In genomic region chr14:34548391-34549001, GRCm38 (mm10) we compare ENCODE assay signal across 8 mouse cellular contexts. TPM values are rescaled to one million over a fixed set of nuclear protein-coding genes. Genes with fewer than 3 reads are reported as not detected.
DNase-seq lines count a peak whose midpoint lies in the region; ATAC-seq and TF ChIP-seq lines count a peak whose summit lies in the region.

No protein-coding gene starts in this region.

- H3K27me3 ChIP-seq in MEL (ENCODE audit: control insufficient read depth in 1 of 2, insufficient read depth in 2 of 2, low read length in 2 of 2), result peaks cover 0 to 3% of the 10 kb centered on the region in 2 experiments; a peak in 1 of 4 replicates
- H3K27me3 ChIP-seq in forebrain, embryonic 15.5 days, result no peaks in the 10 kb centered on the region
- H3K27me3 ChIP-seq in lung, embryonic 16.5 days (ENCODE audit: control insufficient read depth, insufficient read depth, low read depth, low read length), result peaks cover 10% of the 10 kb centered on the region

- H3K9ac ChIP-seq in MEL (ENCODE audit: control insufficient read depth, low read depth, low read length, poor library complexity, severe bottlenecking), result peak overlapping the region; percentile 74
- H3K9ac ChIP-seq in forebrain, embryonic 15.5 days (replicated peaks), result peak overlapping the region; percentile 90
- H3K9ac ChIP-seq in lung, embryonic 16.5 days (ENCODE audit: low read length), result peak overlapping the region; percentile 83

- peak; percentile 78 for DNase-seq in MEL (ENCODE audit: low read depth, low spot score)
- peak; percentile 73 for DNase-seq in heart, postnatal 4 days
- DNase-seq in layer of hippocampus, adult 2 months (ENCODE audit: low spot score in 2 of 2), result peak; percentile 30 to 40
- DNase-seq in ovary, postnatal 14 days (ENCODE audit: low spot score), result peak; percentile 58
- no peak for DNase-seq in thymus, postnatal 10 days (ENCODE audit: low spot score in 2 of 2)

- no peak for TF ChIP-seq POLR2A in MEL (IDR thresholded peaks at IDR 0.05; ENCODE audit: control insufficient read depth in 1 of 2, insufficient read depth in 1 of 2, low read depth in 1 of 2, low read length in 2 of 2, poor library complexity in 1 of 2)

- H3K79me2 ChIP-seq in MEL (ENCODE audit: control insufficient read depth, insufficient read depth, low read length, poor library complexity), result no peaks in the 10 kb centered on the region

- no peaks in the 10 kb centered on the region for H3K9me3 ChIP-seq in MEL (replicated peaks; ENCODE audit: insufficient read depth, low read length)
- H3K9me3 ChIP-seq in forebrain, embryonic 15.5 days, result no peaks in the 10 kb centered on the region
- H3K9me3 ChIP-seq in lung, embryonic 16.5 days (ENCODE audit: control insufficient read depth, low read length), result no peaks in the 10 kb centered on the region

- 0 out of 4 replicates have a peak, but pooled peaks of 1 of the 2 experiments have one; percentile 15 for TF ChIP-seq EP300 in MEL (IDR thresholded peaks at IDR 0.05; ENCODE audit: low read depth in 1 of 2, low read length in 2 of 2)

- H3K27ac ChIP-seq in MEL (ENCODE audit: control insufficient read depth, low read depth, low read length), result no peak overlapping the region
- H3K27ac ChIP-seq in brown adipose tissue, adult 24 weeks (replicated peaks; ENCODE audit: low read depth, low read length), result peak overlapping the region; percentile 69
- peak overlapping the region; percentile 85 for H3K27ac ChIP-seq in forebrain, embryonic 15.5 days (replicated peaks)
- peak overlapping the region; percentile 93 for H3K27ac ChIP-seq in layer of hippocampus, adult 2 months
- H3K27ac ChIP-seq in lung, embryonic 16.5 days (ENCODE audit: low read length), result peak overlapping the region; percentile 88

- TF ChIP-seq RAD21 in MEL (IDR thresholded peaks at IDR 0.05; ENCODE audit: low read depth, low read length), result no peak

- peak overlapping the region; percentile 53 to 86 for H3K4me3 ChIP-seq in MEL (ENCODE audit: control insufficient read depth in 1 of 2, insufficient read depth in 1 of 2, low read depth in 2 of 2, low read length in 2 of 2)
- peak overlapping the region; percentile 58 for H3K4me3 ChIP-seq in brown adipose tissue, adult 24 weeks (ENCODE audit: insufficient read depth, low read depth, low read length)
- H3K4me3 ChIP-seq in forebrain, embryonic 15.5 days, result peak overlapping the region; percentile 85
- H3K4me3 ChIP-seq in layer of hippocampus, adult 2 months, result peak overlapping the region; percentile 73
- H3K4me3 ChIP-seq in lung, embryonic 16.5 days (ENCODE audit: low read length), result peak overlapping the region; percentile 77

- ATAC-seq in forebrain, embryonic 15.5 days (replicated peaks), result peak; percentile 68
- ATAC-seq in lung, embryonic 16.5 days (ENCODE audit: low read depth), result peak; percentile 77

- H3K4me1 ChIP-seq in MEL (ENCODE audit: control insufficient read depth in 1 of 2, insufficient read depth in 2 of 2, low read length in 2 of 2), result no peaks in the 10 kb centered on the region
- H3K4me1 ChIP-seq in brown adipose tissue, adult 24 weeks (ENCODE audit: control insufficient read depth, insufficient read depth, insufficient read length, low read length), result peaks cover 5% of the 10 kb centered on the region
- peaks cover 9% of the 10 kb centered on the region for H3K4me1 ChIP-seq in forebrain, embryonic 15.5 days
- H3K4me1 ChIP-seq in lung, embryonic 16.5 days (replicated peaks; ENCODE audit: control insufficient read depth, insufficient read depth, low read length), result peaks cover 8% of the 10 kb centered on the region; the same call in 1 of the 2 replicates

- WGBS in forebrain, embryonic 15.5 days, result under 1% methylated on average over 27 of the region's 27 CpGs
- under 1% methylated on average over 27 of the region's 27 CpGs for WGBS in lung, embryonic 16.5 days

- H3K4me2 ChIP-seq in forebrain, embryonic 15.5 days (replicated peaks), result peak overlapping the region; percentile 77
- H3K4me2 ChIP-seq in lung, embryonic 16.5 days (ENCODE audit: low read depth, low read length), result peak overlapping the region; percentile 96

- TF ChIP-seq CTCF in MEL (IDR thresholded peaks at IDR 0.05 in 2 of 3, conservative IDR thresholded peaks at IDR 0.05 in 1 of 3; ENCODE audit: control insufficient read depth in 1 of 3, insufficient read depth in 1 of 3, low read depth in 2 of 3, low read length in 3 of 3, poor library complexity in 1 of 3, severe bottlenecking in 1 of 3), result no peak
- no peak for TF ChIP-seq CTCF in layer of hippocampus, adult 2 months (conservative IDR thresholded peaks at IDR 0.05)

- no peaks in the 10 kb centered on the region; a peak in 1 of 4 replicates for H3K36me3 ChIP-seq in MEL (ENCODE audit: control insufficient read depth in 1 of 2, insufficient read depth in 2 of 2, low read length in 2 of 2)
- H3K36me3 ChIP-seq in forebrain, embryonic 15.5 days, result no peaks in the 10 kb centered on the region
- no peaks in the 10 kb centered on the region for H3K36me3 ChIP-seq in lung, embryonic 16.5 days (ENCODE audit: control insufficient read depth, insufficient read depth, low read length)

TF ChIP-seq in MEL, 35 proteins besides CTCF, POLR2A, EP300 and RAD21:
- 0 out of 2 replicates have a peak, but pooled peaks have one; percentile 36 for TF ChIP-seq UBTF (IDR thresholded peaks at IDR 0.05; ENCODE audit: borderline replicate concordance, insufficient read depth, low read depth, low read length)
- TF ChIP-seq GATA1 (IDR thresholded peaks at IDR 0.05; ENCODE audit: low read depth, low read length), result 0 out of 2 replicates have a peak, but pooled peaks have one; percentile 10
- TF ChIP-seq RCOR1 (IDR thresholded peaks at IDR 0.05; ENCODE audit: low read depth, low read length), result no peak
- no peak for TF ChIP-seq JUND (IDR thresholded peaks at IDR 0.05; ENCODE audit: low read depth, low read length)
- peak; percentile 13; the same call in 1 of the 2 replicates for TF ChIP-seq MXI1 (IDR thresholded peaks at IDR 0.05; ENCODE audit: low read depth, low read length)
- TF ChIP-seq MAX (IDR thresholded peaks at IDR 0.05; ENCODE audit: low read length), result 0 out of 2 replicates have a peak, but pooled peaks have one; percentile 22
TF ChIP-seq in MEL: peak in this region for 4.

RNA-seq across cellular contexts. Expression of gene 9230112D13Rik, which starts 25.9 kb away (rescaled TPM):
- not detected in 2 replicates for total RNA-seq in MEL (2012; rRNA removed)
- not detected for polyA plus RNA-seq in MEL (2012; ENCODE audit: insufficient read depth in 1 of 2, insufficient read length in 2 of 2, low read depth in 1 of 2, low replicate concordance in 2 of 2, missing spikeins in 1 of 2)
- polyA plus RNA-seq in brown adipose tissue, adult 24 weeks (2012; ENCODE audit: insufficient read depth, insufficient read length, missing spikeins), result not detected in 2 replicates
- polyA plus RNA-seq in forebrain, embryonic 15.5 days (2015; fragmentation: Nextera tagmentation; extraction: Ambion mirVana), result not detected in 2 replicates
- total RNA-seq in heart, postnatal 4 days (2021), result not detected
- not detected for total RNA-seq in layer of hippocampus, adult 2 months (2021)
- polyA plus RNA-seq in lung, embryonic 16.5 days (2015; fragmentation: Nextera tagmentation; extraction: Ambion mirVana), result not detected in 2 replicates

RNA-seq across cellular contexts. Expression of gene Ldb3, which starts 40.0 kb away (rescaled TPM):
- not detected in 2 replicates for total RNA-seq in MEL (2012; rRNA removed)
- polyA plus RNA-seq in MEL (2012; ENCODE audit: insufficient read depth in 1 of 2, insufficient read length in 2 of 2, low read depth in 1 of 2, low replicate concordance in 2 of 2, missing spikeins in 1 of 2), result under 1 TPM in 1 of 2 experiments, not detected in 1; 0.01 TPM
- 12.4 and 28.6 TPM in 2 replicates for polyA plus RNA-seq in brown adipose tissue, adult 24 weeks (2012; ENCODE audit: insufficient read depth, insufficient read length, missing spikeins)
- polyA plus RNA-seq in forebrain, embryonic 15.5 days (2015; fragmentation: Nextera tagmentation; extraction: Ambion mirVana), result 0.46 and 0.60 TPM in 2 replicates
- total RNA-seq in heart, postnatal 4 days (2021), result 100 to 1,000 TPM; 709 to 766 TPM
- total RNA-seq in layer of hippocampus, adult 2 months (2021), result 1 to 10 TPM; 3.3 to 4.0 TPM
- polyA plus RNA-seq in lung, embryonic 16.5 days (2015; fragmentation: Nextera tagmentation; extraction: Ambion mirVana), result 12.7 and 13.2 TPM in 2 replicates

RNA-seq across cellular contexts. Expression of gene Bmpr1a, which starts 45.4 kb away (rescaled TPM):
- 3.1 and 3.6 TPM in 2 replicates for total RNA-seq in MEL (2012; rRNA removed)
- polyA plus RNA-seq in MEL (2012; ENCODE audit: insufficient read depth in 1 of 2, insufficient read length in 2 of 2, low read depth in 1 of 2, low replicate concordance in 2 of 2, missing spikeins in 1 of 2), result 1 to 10 TPM in 1 of 2 experiments, not detected in 1; 3.1 TPM
- 20.5 and 21.8 TPM in 2 replicates for polyA plus RNA-seq in brown adipose tissue, adult 24 weeks (2012; ENCODE audit: insufficient read depth, insufficient read length, missing spikeins)
- 23.4 and 24.7 TPM in 2 replicates for polyA plus RNA-seq in forebrain, embryonic 15.5 days (2015; fragmentation: Nextera tagmentation; extraction: Ambion mirVana)
- total RNA-seq in heart, postnatal 4 days (2021), result 100 to 1,000 TPM; 107 to 115 TPM
- 10 to 100 TPM; 36.5 to 42.2 TPM for total RNA-seq in layer of hippocampus, adult 2 months (2021)
- polyA plus RNA-seq in lung, embryonic 16.5 days (2015; fragmentation: Nextera tagmentation; extraction: Ambion mirVana), result 18.1 and 25.8 TPM in 2 replicates

RNA-seq across cellular contexts. Expression of gene Opn4, which starts 51.4 kb away (rescaled TPM):
- total RNA-seq in MEL (2012; rRNA removed), result not detected in 2 replicates
- not detected for polyA plus RNA-seq in MEL (2012; ENCODE audit: insufficient read depth in 1 of 2, insufficient read length in 2 of 2, low read depth in 1 of 2, low replicate concordance in 2 of 2, missing spikeins in 1 of 2)
- not detected in 2 replicates for polyA plus RNA-seq in brown adipose tissue, adult 24 weeks (2012; ENCODE audit: insufficient read depth, insufficient read length, missing spikeins)
- not detected in 2 replicates for polyA plus RNA-seq in forebrain, embryonic 15.5 days (2015; fragmentation: Nextera tagmentation; extraction: Ambion mirVana)
- total RNA-seq in heart, postnatal 4 days (2021), result 1 to 10 TPM; 2.9 to 4.8 TPM
- not detected for total RNA-seq in layer of hippocampus, adult 2 months (2021)
- 0.26 and 0.38 TPM in 2 replicates for polyA plus RNA-seq in lung, embryonic 16.5 days (2015; fragmentation: Nextera tagmentation; extraction: Ambion mirVana)

Comparison
In these comparisons a context has a peak if more than half of its experiments do, and no peak if none do; other contexts are left out.
1. DNase-seq: peak in MEL (single experiment), heart, postnatal 4 days (single experiment), layer of hippocampus, adult 2 months (2 of 2) and ovary, postnatal 14 days (single experiment); none in thymus, postnatal 10 days (0 of 2).
2. Peak in every context shown above with its lines, with median percentiles within 50 percentile points of each other: H3K4me3 ChIP-seq and H3K9ac ChIP-seq.